Mouse (Mus musculus) c-Kit-negative CD71-positive TER-119-positive erythroid progenitor cells, embryonic 14.5 days (primary cell): ENCODE results near the gene Rnasek.

Experiments
- DNase-seq: peaks from one replicate; pipeline ENCODE4 v3.0.0-alpha.2; 2013; ENCODE audit warnings: low read depth, low spot score

The Rnasek gene

GRCm38 (mm10) chr11:70218039-70218438 is 21.6 kb downstream of the Rnasek start:
- DNase-seq = no peak

- no peak for DNase-seq
Observed at GRCm38 (mm10) chr11:70216103-70216502, 23.5 kb downstream of the Rnasek start.

- DNase-seq = no peak
Observed at GRCm38 (mm10) chr11:70215301-70215700, 24.3 kb downstream of the Rnasek start.

- DNase-seq = no peak
Observed at GRCm38 (mm10) chr11:70214856-70215209, 24.8 kb downstream of the Rnasek start.

- DNase-seq = no peak
Observed at GRCm38 (mm10) chr11:70214191-70214855, 25.3 kb downstream of the Rnasek start.

- DNase-seq = no peak
Observed at GRCm38 (mm10) chr11:70213736-70214135, 25.9 kb downstream of the Rnasek start.

- no peak for DNase-seq
Observed at GRCm38 (mm10) chr11:70212896-70213295, 26.7 kb downstream of the Rnasek start.

- DNase-seq = no peak
Observed at GRCm38 (mm10) chr11:70212423-70212822, 27.2 kb downstream of the Rnasek start, which contains the start of gene Slc16a11. TSS of gene Slc16a11 (plus strand) at chr11:70212752.

- no peak for DNase-seq
Observed at GRCm38 (mm10) chr11:70211972-70212371, 27.7 kb downstream of the Rnasek start.

- no peak for DNase-seq
Observed at GRCm38 (mm10) chr11:70210681-70211080, 29.0 kb downstream of the Rnasek start.

- no peak for DNase-seq
Observed at GRCm38 (mm10) chr11:70208778-70209388, 30.8 kb downstream of the Rnasek start.

GRCm38 (mm10) chr11:70207283-70207682 is 32.4 kb downstream of the Rnasek start:
- no peak for DNase-seq

- DNase-seq = no peak
Observed at GRCm38 (mm10) chr11:70206801-70207200, 32.8 kb downstream of the Rnasek start.

- DNase-seq = peak; percentile 63
Observed at GRCm38 (mm10) chr11:70201691-70202090, 38.0 kb downstream of the Rnasek start.

- no peak for DNase-seq
Observed at GRCm38 (mm10) chr11:70200036-70200608, 39.5 kb downstream of the Rnasek start.

- no peak for DNase-seq
Observed at GRCm38 (mm10) chr11:70199107-70199506, 40.5 kb downstream of the Rnasek start.

- DNase-seq = no peak
Observed at GRCm38 (mm10) chr11:70198332-70198731, 41.3 kb downstream of the Rnasek start.

GRCm38 (mm10) chr11:70193354-70194285 is 46.0 kb downstream of the Rnasek start:
- DNase-seq = no peak

- no peak for DNase-seq
Observed at GRCm38 (mm10) chr11:70192157-70192556, 47.5 kb downstream of the Rnasek start.

GRCm38 (mm10) chr11:70191188-70191587 is 48.5 kb downstream of the Rnasek start:
- DNase-seq = no peak

- DNase-seq = no peak
Observed at GRCm38 (mm10) chr11:70189319-70190134, 50.1 kb downstream of the Rnasek start.
